Mouse (Mus musculus): ENCODE measurements around the gene Ccdc24. TPM values are rescaled to one million over a fixed set of nuclear protein-coding genes. Genes with fewer than 3 reads are reported as not detected.
A peak's percentile ranks its signal among the peaks of the same experiment; 100 is the strongest.

The Ccdc24 gene
- polyA plus RNA-seq, 1 experiment from 2014 or later, result 1.0 TPM

GRCm38 (mm10) chr4:117871787-117872186 is 570 bp downstream of the Ccdc24 start:
- no peak for ATAC-seq
- Histone ChIP-seq H3K36me3 (peaks cover 14% of the 10 kb centered on the region), H3K4me3 (replicated peaks) (no peak overlapping the region), H3K9ac (no peak overlapping the region), H3K4me1 (replicated peaks) (peaks cover 15% of the 10 kb centered on the region), H3K9me3 (no peaks in the 10 kb centered on the region), H3K4me2 (replicated peaks) (no peak overlapping the region), H3K27me3 (replicated peaks) (no peaks in the 10 kb centered on the region), H3K27ac (no peak overlapping the region)
- WGBS, result 65% methylated on average over 7 of the region's 7 CpGs

DNA sequence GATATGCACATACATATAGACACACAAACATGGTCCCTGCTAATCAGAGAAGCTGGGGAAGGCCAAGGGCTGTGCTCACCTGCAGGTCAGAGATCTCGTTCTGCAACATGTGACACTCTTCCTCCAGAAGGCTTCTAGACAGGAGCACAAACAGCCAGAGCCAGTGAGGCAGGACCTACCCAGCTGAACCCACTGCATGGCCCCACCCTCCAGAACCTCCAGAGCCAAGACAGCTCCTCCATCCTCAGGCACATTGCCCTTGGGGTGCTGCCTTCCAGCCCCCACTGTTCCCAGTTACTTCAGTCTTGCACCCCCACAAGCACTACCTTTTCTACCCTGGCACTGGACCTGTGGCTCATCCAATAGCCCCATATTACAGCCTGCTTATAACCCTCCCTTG is 1.9 kb downstream of the Ccdc24 start:
- H3K36me3 ChIP-seq, result 0 out of 2 replicates have a peak, but pooled peaks cover 4% of the 10 kb centered on the region
- no peak overlapping the region for H3K4me3 ChIP-seq (replicated peaks)
- no peaks in the 10 kb centered on the region for H3K9me3 ChIP-seq
- no peak for ATAC-seq
- H3K4me1 ChIP-seq (replicated peaks), result peaks cover 25% of the 10 kb centered on the region
- 50% methylated on average over 1 of the region's 1 CpGs for WGBS
- no peak overlapping the region for H3K4me2 ChIP-seq (replicated peaks)
- no peak overlapping the region for H3K27ac ChIP-seq
- no peak overlapping the region for H3K9ac ChIP-seq
- H3K27me3 ChIP-seq (replicated peaks), result no peaks in the 10 kb centered on the region

DNA sequence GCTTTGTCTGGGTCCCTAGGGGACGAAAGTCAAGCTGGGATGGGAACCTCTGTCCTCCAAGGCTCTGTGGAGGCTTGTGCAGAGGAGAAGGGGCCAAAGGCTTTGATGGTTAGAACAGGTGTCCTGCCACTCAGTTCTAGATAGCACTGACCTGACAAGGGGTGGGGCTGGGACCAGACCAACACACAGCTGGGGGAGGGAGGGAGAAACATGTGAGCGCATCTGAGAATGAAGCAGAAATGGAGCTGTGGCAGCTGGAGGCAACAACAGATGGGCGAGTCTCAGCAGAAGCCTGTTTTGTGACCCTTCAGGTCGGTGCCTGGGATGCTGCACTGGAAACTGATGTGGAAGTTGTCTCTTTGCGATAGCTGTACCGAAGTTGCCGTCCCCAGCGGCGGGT is 3.0 kb downstream of the Ccdc24 start:
- H3K4me2 ChIP-seq (replicated peaks), result no peak overlapping the region
- H3K9me3 ChIP-seq, result no peaks in the 10 kb centered on the region
- H3K4me1 ChIP-seq (replicated peaks), result peaks cover 25% of the 10 kb centered on the region
- WGBS, result 59% methylated on average over 9 of the region's 9 CpGs
- no peaks in the 10 kb centered on the region for H3K27me3 ChIP-seq (replicated peaks)
- no peak overlapping the region for H3K9ac ChIP-seq
- H3K27ac ChIP-seq, result no peak overlapping the region
- no peak for ATAC-seq
- 0 out of 2 replicates have a peak, but pooled peaks cover 4% of the 10 kb centered on the region for H3K36me3 ChIP-seq
- no peak overlapping the region for H3K4me3 ChIP-seq (replicated peaks)

DNA sequence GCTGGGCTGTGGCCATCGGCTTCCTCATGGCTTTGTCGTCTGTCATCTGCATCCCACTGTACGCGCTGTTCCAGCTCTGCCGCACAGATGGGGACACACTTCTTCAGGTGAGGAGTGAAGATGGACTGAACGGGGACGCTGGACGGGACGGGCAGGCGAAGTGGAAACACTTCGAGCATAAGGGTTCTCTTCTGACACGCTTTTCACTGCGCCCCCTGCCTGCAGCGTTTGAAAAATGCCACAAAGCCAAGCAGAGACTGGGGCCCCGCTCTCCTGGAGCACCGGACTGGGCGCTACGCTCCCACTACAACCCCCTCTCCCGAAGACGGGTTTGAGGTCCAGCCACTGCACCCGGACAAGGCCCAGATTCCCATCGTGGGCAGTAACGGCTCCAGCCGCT is 4.5 kb downstream of the Ccdc24 start:
- WGBS, result 16% methylated on average over 24 of the region's 24 CpGs

DNA sequence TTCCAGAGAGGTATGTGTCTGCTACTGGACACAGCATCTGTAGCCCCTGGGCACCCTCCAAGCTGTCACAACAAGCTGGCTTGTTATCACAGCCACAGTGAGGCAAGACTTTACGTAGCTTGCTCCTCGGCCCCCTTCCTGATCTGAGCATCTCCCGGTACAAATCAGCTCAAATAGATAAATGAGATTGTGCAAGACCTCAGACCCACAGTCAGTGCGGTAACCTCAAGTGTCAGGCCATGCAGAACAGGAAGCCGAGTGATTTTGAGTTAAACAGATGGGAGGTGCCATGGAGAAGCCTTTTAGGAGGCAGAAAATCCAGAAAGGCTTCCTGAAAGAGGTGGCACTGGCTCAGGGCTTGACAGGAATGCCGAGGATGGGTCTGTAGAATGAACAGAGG is 5.4 kb downstream of the Ccdc24 start:
- Histone ChIP-seq H3K9me3 (no peaks in the 10 kb centered on the region), H3K4me3 (replicated peaks) (no peak overlapping the region), H3K27ac (no peak overlapping the region), H3K36me3 (no peaks in the 10 kb centered on the region), H3K9ac (no peak overlapping the region), H3K4me2 (replicated peaks) (no peak overlapping the region), H3K27me3 (replicated peaks) (no peaks in the 10 kb centered on the region), H3K4me1 (replicated peaks) (peaks cover 17% of the 10 kb centered on the region)
- ATAC-seq, result no peak
- 68% methylated on average over 6 of the region's 6 CpGs for WGBS

More for the DNA sequence above, 4.5 kb downstream of the Ccdc24 start:
- peak; percentile 29; the same call in 1 of the 2 replicates for ATAC-seq
- Histone ChIP-seq H3K27me3 (replicated peaks) (no peaks in the 10 kb centered on the region), H3K9ac (no peak overlapping the region), H3K4me3 (replicated peaks) (no peak overlapping the region), H3K36me3 (no peaks in the 10 kb centered on the region), H3K4me1 (replicated peaks) (peaks cover 25% of the 10 kb centered on the region), H3K4me2 (replicated peaks) (peak overlapping the region; percentile 27; the same call in 1 of the 2 replicates), H3K9me3 (no peaks in the 10 kb centered on the region), H3K27ac (no peak overlapping the region)

DNA sequence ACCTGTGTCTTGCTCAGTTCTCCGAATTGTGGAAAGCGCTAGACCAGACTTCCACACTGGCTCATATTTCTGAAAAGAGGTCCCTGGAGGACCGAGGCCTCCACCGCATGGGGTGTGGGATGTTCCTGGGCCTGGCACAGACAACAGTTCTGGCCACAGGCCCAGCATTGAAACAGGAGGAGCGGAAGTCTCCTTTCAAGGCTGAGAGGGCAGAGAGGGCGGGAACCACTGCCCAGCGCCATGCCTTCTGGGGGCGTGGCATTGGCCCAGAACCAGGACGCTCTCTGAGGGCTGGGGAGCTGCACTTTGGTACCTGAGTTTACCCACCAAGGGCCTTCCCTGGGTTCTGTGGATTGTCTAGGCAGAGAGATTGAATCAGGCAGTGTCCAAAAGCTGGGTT is 6.3 kb downstream of the Ccdc24 start:
- H3K9ac ChIP-seq, result no peak overlapping the region
- H3K36me3 ChIP-seq, result no peaks in the 10 kb centered on the region
- 0 out of 2 replicates have a peak overlapping the region, but pooled peaks have one; percentile 9 for H3K27ac ChIP-seq
- peaks cover 19% of the 10 kb centered on the region; the same call in 1 of the 2 replicates for H3K4me1 ChIP-seq (replicated peaks)
- no peak overlapping the region for H3K4me2 ChIP-seq (replicated peaks)
- ATAC-seq, result peak; percentile 45
- WGBS, result 58% methylated on average over 9 of the region's 9 CpGs
- H3K9me3 ChIP-seq, result no peaks in the 10 kb centered on the region
- H3K27me3 ChIP-seq (replicated peaks), result no peaks in the 10 kb centered on the region
- H3K4me3 ChIP-seq (replicated peaks), result no peak overlapping the region

DNA sequence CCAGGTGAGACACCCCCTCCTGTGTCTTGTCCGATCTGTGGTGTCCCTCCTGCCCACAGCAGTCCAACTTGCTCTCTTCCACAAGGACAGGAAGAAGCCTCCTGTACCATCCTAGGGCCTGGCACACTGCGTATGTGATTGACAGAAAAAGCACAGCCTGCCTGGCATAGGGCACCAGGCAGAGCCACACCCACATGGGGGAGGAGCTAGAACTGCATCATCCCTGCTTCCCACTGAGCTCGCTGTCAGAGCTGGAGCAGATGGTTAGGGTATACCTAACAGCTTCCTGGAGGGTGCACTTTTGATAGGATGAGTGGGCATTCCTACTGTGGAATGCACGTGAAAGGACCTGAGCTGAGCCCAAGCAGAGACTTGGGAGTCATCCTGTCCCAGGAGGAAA is 9.5 kb downstream of the Ccdc24 start:
- Histone ChIP-seq H3K9ac (no peak overlapping the region), H3K4me2 (replicated peaks) (no peak overlapping the region), H3K4me3 (replicated peaks) (no peak overlapping the region), H3K36me3 (no peaks in the 10 kb centered on the region), H3K9me3 (no peaks in the 10 kb centered on the region), H3K27ac (no peak overlapping the region), H3K27me3 (replicated peaks) (no peaks in the 10 kb centered on the region), H3K4me1 (replicated peaks) (peaks cover 23% of the 10 kb centered on the region; the same call in 1 of the 2 replicates)
- WGBS, result 51% methylated on average over 4 of the region's 4 CpGs
- peak; percentile 18; the same call in 1 of the 2 replicates for ATAC-seq

DNA sequence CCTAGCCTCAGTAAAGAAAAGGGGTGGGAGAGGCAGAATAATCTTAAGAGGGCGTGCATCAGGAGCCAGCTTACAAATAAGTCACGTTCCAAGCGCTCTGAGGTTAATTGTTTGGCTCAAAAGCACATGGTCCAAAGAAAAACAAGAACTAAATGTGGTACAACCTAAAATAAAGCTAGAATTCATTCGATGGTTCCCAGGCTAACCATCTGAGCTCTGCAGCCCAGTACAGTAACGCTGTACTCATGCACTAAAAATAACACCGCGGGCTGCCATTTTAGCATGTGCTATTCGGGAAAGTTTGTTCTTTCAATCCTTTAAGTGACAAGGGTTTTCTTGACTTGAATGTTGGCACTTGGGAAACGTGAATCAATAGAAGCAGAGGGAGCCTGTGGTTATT is 11.8 kb downstream of the Ccdc24 start:
- H3K4me1 ChIP-seq (replicated peaks), result 0 out of 2 replicates have a peak, but pooled peaks cover 12% of the 10 kb centered on the region
- no peaks in the 10 kb centered on the region for H3K27me3 ChIP-seq (replicated peaks)
- H3K4me3 ChIP-seq (replicated peaks), result no peak overlapping the region
- no peak overlapping the region for H3K4me2 ChIP-seq (replicated peaks)
- H3K9ac ChIP-seq, result no peak overlapping the region
- H3K9me3 ChIP-seq, result no peaks in the 10 kb centered on the region
- 87% methylated on average over 9 of the region's 9 CpGs for WGBS
- H3K27ac ChIP-seq, result no peak overlapping the region
- H3K36me3 ChIP-seq, result 0 out of 2 replicates have a peak, but pooled peaks cover 2% of the 10 kb centered on the region
- ATAC-seq, result no peak

DNA sequence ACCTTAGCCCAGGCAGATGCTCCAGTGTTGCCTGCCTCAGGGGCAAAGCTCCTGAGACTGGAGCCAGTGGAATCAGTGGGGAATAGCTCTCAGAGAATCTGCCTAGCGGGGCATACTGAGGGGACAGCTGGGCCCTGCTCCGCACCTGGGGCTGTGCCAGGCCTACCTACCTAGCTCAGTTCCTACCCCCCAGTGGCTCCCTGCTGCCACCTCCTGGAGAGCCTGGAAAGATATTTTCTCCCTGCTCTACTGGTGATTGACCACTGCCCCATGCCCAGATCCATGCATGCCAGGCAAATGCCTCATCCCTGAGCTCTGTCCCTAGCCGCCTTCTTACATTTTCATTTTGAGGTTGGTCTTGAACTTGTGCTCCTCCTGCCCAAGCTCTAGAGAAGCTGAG is 13.6 kb downstream of the Ccdc24 start:
- H3K9ac ChIP-seq, result no peak overlapping the region
- H3K27me3 ChIP-seq (replicated peaks), result no peaks in the 10 kb centered on the region
- no peak overlapping the region for H3K4me2 ChIP-seq (replicated peaks)
- 72% methylated on average over 3 of the region's 3 CpGs for WGBS
- H3K27ac ChIP-seq, result no peak overlapping the region
- 0 out of 2 replicates have a peak, but pooled peaks have one; percentile 39 for ATAC-seq
- 0 out of 2 replicates have a peak, but pooled peaks cover 12% of the 10 kb centered on the region for H3K4me1 ChIP-seq (replicated peaks)
- no peak overlapping the region for H3K4me3 ChIP-seq (replicated peaks)
- H3K9me3 ChIP-seq, result no peaks in the 10 kb centered on the region
- H3K36me3 ChIP-seq, result 0 out of 2 replicates have a peak, but pooled peaks cover 2% of the 10 kb centered on the region

- H3K27me3 ChIP-seq (replicated peaks), result no peaks in the 10 kb centered on the region
- H3K36me3 ChIP-seq, result 0 out of 2 replicates have a peak, but pooled peaks cover 2% of the 10 kb centered on the region
- H3K9me3 ChIP-seq, result no peaks in the 10 kb centered on the region
- H3K4me3 ChIP-seq (replicated peaks), result no peak overlapping the region
- H3K4me2 ChIP-seq (replicated peaks), result no peak overlapping the region
- ATAC-seq, result no peak
- no peak overlapping the region for H3K27ac ChIP-seq
- 0 out of 2 replicates have a peak, but pooled peaks cover 8% of the 10 kb centered on the region for H3K4me1 ChIP-seq (replicated peaks)
- no peak overlapping the region for H3K9ac ChIP-seq
- WGBS, result 83% methylated on average over 9 of the region's 9 CpGs
Observed at GRCm38 (mm10) chr4:117855146-117855545, 17.2 kb downstream of the Ccdc24 start.

DNA sequence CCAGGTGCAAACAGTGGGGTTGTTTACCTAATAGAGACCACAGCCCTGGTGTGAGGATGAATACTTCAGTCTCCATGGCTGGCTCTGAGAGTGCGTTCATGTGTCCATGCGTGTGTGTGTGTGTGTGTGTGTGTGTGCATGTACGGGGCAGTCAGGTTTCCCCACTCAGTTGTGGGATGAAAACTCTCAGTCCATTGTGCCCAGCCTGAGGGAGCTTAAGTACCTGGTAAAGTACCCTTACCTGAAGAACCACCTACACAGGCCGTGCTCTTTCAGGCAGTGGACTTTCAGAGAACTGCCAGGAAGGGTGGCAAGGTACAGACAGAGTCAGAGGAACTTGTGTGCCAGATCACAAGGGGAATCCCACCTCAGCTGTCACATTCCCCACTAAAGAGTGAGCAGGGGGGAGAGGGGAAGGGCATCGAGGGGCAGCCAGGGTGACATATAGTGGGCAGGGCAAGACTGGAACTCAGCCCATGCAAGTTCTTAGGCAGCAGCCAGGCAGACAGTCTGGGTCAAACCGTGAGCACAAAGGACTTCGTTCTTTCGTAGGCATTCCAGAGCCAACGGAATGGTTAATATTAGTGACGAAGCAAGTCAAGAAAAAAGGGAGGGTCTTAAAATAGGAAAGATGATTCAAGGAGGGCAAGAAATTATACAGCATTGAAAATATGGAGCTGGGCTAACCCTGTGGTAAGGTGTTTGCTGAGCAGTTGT is 20.0 kb downstream of the Ccdc24 start:
- H3K4me2 ChIP-seq (replicated peaks), result no peak overlapping the region
- no peak for ATAC-seq
- no peak overlapping the region for H3K9ac ChIP-seq
- 82% methylated on average over 10 of the region's 10 CpGs for WGBS
- 0 out of 2 replicates have a peak, but pooled peaks cover 2% of the 10 kb centered on the region for H3K4me1 ChIP-seq (replicated peaks)
- no peaks in the 10 kb centered on the region for H3K9me3 ChIP-seq
- H3K27me3 ChIP-seq (replicated peaks), result no peaks in the 10 kb centered on the region
- H3K4me3 ChIP-seq (replicated peaks), result no peak overlapping the region
- 0 out of 2 replicates have a peak, but pooled peaks cover 2% of the 10 kb centered on the region for H3K36me3 ChIP-seq
- H3K27ac ChIP-seq, result no peak overlapping the region

- 76% methylated on average over 7 of the region's 7 CpGs for WGBS
- Histone ChIP-seq H3K27me3 (replicated peaks) (no peaks in the 10 kb centered on the region), H3K36me3 (no peaks in the 10 kb centered on the region), H3K9ac (no peak overlapping the region), H3K9me3 (no peaks in the 10 kb centered on the region), H3K4me2 (replicated peaks) (no peak overlapping the region), H3K4me1 (replicated peaks) (0 out of 2 replicates have a peak, but pooled peaks cover 2% of the 10 kb centered on the region), H3K4me3 (replicated peaks) (no peak overlapping the region), H3K27ac (no peak overlapping the region)
- no peak for ATAC-seq
Observed at GRCm38 (mm10) chr4:117850871-117851270, 21.5 kb downstream of the Ccdc24 start.

GRCm38 (mm10) chr4:117850176-117850575 is 22.2 kb downstream of the Ccdc24 start:
- WGBS, result 85% methylated on average over 7 of the region's 7 CpGs

More at GRCm38 (mm10) chr4:117850176-117850575, 22.2 kb downstream of the Ccdc24 start:
- no peaks in the 10 kb centered on the region for H3K9me3 ChIP-seq
- 0 out of 2 replicates have a peak, but pooled peaks cover 2% of the 10 kb centered on the region for H3K4me1 ChIP-seq (replicated peaks)
- H3K4me3 ChIP-seq (replicated peaks), result no peak overlapping the region
- no peak overlapping the region for H3K4me2 ChIP-seq (replicated peaks)
- H3K27me3 ChIP-seq (replicated peaks), result no peaks in the 10 kb centered on the region
- no peak overlapping the region for H3K9ac ChIP-seq
- H3K27ac ChIP-seq, result no peak overlapping the region
- no peaks in the 10 kb centered on the region for H3K36me3 ChIP-seq
- ATAC-seq, result no peak

Data from intestine, embryonic 15.5 days (tissue).